Mouse (Mus musculus): ENCODE results near the gene Gm7879.
"Not testable (repeated sequence)": the region's sequence is repeated elsewhere in the genome, so short reads cannot be mapped to it uniquely, and the experiment has no call there.

Gm7879 gene

DNA sequence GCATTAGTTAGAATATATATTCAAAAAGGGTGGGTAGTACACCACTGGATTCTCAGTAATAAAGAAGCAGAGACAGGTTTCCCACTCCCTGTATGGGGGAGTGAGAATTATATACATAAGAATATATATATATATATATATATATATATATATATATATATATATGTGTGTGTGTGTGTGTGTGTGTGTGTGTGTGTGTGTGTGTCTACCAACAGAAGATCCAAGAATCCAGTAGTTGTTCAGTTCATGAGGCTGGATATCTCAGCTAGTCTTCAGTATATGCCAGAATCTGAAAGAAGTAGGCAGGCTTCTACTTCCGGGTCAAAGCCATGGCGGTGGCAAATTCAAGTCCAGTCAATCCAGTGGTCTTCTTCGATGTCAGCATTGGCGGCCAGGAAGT lies at the start of gene Gm7879:
Gm7879 (plus strand) TSS at position 301 of the 400 bp plus-strand sequence.
- not testable (repeated sequence) for DNase-seq (ENCODE audit: low read depth)

GRCm38 (mm10) chr5:43863642-43864041 lies 49.3 kb upstream of the Gm7879 start:
- no peak for DNase-seq (ENCODE audit: low read depth)

- DNase-seq (ENCODE audit: low read depth): no peak
Observed at GRCm38 (mm10) chr5:43865316-43865715, 47.6 kb upstream of the Gm7879 start.

GRCm38 (mm10) chr5:43868253-43868652 lies 44.7 kb upstream of the Gm7879 start, which contains the start of gene Cd38:
Gene Cd38, plus strand, starts transcription at chr5:43868553.
- DNase-seq (ENCODE audit: low read depth): no peak

DNA sequence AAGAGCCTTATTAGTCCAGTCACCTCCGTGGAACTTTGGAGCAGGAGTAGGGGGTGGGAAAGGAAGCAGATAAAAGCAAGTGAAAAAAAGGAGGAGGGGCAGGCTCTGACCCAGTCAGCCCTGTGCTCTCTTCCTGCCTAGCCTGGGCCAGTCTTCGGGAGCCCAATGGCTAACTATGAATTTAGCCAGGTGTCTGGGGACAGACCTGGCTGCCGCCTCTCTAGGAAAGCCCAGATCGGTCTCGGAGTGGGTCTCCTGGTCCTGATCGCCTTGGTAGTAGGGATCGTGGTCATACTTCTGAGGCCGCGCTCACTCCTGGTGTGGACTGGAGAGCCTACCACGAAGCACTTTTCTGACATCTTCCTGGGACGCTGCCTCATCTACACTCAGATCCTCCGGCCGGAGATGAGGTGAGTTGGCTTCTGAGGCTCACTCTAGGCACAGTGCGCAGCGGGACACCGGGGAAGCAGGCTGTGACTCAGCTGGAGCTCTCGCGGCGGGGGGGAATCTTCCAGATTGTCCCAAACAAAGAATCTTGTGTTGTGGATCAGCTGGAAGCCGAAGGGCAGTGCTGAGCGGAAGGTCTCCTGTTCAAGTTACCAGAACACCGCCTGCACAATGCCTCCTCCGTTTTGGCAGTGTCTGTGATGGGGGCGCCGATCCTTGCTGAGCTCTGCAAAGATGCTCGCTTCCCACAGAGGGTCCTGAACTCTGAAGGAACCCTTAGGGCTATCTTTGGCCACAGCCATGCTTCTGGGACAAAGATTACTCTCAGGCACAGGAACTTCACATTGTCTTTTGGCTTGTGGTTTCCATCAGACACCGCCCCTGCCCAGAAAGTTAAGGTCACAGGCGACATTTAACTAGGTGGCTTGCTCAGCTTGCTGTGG lies 44.0 kb upstream of the Gm7879 start:
- DNase-seq (ENCODE audit: low read depth): no peak

- no peak for DNase-seq (ENCODE audit: low read depth)
Observed at GRCm38 (mm10) chr5:43871845-43872244, 41.1 kb upstream of the Gm7879 start.

GRCm38 (mm10) chr5:43872652-43873051 lies 40.3 kb upstream of the Gm7879 start:
- DNase-seq (ENCODE audit: low read depth): no peak

- DNase-seq (ENCODE audit: low read depth): no peak
Observed at GRCm38 (mm10) chr5:43882034-43882433, 30.9 kb upstream of the Gm7879 start.

- DNase-seq (ENCODE audit: low read depth): peak; percentile 22
Observed at GRCm38 (mm10) chr5:43885060-43885820, 27.7 kb upstream of the Gm7879 start.

DNA sequence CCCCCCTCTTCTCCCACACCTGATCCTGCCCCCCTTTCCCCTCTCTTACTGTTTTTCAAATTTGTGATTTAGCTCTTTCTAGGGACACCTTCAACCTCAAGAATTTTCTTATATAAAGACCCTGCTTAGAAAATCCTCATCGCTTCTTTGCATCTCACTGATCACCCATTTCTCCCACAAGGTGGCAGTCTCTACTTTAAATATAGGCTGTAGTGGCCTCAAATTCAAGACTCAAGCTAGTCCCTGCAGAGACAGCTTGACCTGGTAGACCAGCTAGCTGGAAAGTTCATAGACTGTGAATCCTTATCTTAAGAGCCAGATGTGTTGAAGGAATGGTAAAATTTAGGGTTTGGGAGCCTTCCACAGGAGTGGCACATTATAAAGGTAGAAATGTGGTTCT lies 20.6 kb upstream of the Gm7879 start:
- no peak for DNase-seq (ENCODE audit: low read depth)

GRCm38 (mm10) chr5:43894113-43894512 lies 18.8 kb upstream of the Gm7879 start:
- peak; percentile 46 for DNase-seq (ENCODE audit: low read depth)

DNA sequence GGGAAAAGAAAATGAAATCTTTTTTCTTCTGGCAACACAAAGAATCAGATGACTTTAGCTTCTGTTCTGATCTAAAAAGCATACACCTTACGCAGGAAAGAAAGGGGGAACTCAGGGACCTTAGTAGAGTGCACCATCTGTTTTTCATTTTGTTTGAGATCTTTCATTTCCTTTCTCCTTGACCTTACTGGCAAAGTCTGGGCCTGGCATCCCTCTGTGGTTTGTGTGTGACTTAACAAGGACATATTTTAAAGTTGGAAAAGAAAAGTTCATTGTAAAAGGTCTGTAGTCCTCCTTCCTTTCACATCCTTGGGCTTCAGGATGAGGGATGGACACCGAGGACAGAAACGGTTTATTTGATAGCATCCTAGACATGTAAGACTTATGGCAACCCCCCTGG lies 17.0 kb upstream of the Gm7879 start:
- DNase-seq (ENCODE audit: low read depth): no peak

- DNase-seq (ENCODE audit: low read depth): no peak
Observed at GRCm38 (mm10) chr5:43904685-43905084, 8.3 kb upstream of the Gm7879 start.

- DNase-seq (ENCODE audit: low read depth): no peak
Observed at GRCm38 (mm10) chr5:43909213-43909612, 3.7 kb upstream of the Gm7879 start.

DNA sequence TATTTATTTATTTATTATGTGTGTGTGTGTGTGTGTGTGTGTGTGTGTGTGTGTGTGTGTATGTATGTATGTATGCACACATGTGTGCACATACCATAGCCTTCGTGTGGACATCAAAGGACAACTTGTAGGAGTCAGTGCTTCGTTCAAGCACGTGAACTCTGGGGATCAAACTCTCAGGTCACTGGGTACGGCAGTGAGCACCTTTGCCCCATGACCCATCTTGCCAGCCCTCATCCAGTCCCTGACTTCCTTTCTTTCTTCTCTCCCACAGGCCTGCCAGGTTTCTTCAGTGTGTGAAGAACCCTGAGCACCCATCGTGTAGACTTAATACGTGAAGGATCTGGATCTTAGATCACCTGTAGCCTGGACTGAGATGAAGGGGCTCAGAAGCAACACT lies 2.9 kb upstream of the Gm7879 start:
- no peak for DNase-seq (ENCODE audit: low read depth)

GRCm38 (mm10) chr5:43915261-43915886 lies 2.4 kb downstream of the Gm7879 start:
- no peak for DNase-seq (ENCODE audit: low read depth)

- no peak for DNase-seq (ENCODE audit: low read depth)
Observed at GRCm38 (mm10) chr5:43921877-43922276, 8.9 kb downstream of the Gm7879 start.

DNA sequence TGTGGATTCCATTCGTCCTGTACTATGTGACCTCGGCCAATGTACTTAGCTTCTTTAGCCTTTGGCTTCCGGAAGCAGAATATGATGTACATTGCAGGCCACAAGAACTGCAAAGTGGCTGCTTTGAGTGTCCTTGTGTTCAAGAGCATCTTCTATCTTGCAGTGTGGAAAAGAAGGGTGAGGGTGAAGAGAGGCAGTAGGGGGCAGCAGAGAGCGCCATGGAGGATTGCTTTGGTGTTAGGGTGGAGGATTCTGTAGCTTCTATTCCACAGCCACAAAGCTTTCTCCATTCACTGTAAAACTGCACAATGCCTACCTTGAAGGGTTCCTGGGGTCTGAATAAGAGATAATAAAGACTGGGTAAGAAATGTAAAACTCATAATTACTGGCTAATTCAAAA lies 11.0 kb downstream of the Gm7879 start:
- no peak for DNase-seq (ENCODE audit: low read depth)

GRCm38 (mm10) chr5:43927729-43928128 lies 14.8 kb downstream of the Gm7879 start:
- DNase-seq (ENCODE audit: low read depth): no peak

- no peak for DNase-seq (ENCODE audit: low read depth)
Observed at GRCm38 (mm10) chr5:43933269-43933668, 20.3 kb downstream of the Gm7879 start.

GRCm38 (mm10) chr5:43947330-43947977 lies 34.5 kb downstream of the Gm7879 start:
- DNase-seq (ENCODE audit: low read depth): peak; percentile 6

DNA sequence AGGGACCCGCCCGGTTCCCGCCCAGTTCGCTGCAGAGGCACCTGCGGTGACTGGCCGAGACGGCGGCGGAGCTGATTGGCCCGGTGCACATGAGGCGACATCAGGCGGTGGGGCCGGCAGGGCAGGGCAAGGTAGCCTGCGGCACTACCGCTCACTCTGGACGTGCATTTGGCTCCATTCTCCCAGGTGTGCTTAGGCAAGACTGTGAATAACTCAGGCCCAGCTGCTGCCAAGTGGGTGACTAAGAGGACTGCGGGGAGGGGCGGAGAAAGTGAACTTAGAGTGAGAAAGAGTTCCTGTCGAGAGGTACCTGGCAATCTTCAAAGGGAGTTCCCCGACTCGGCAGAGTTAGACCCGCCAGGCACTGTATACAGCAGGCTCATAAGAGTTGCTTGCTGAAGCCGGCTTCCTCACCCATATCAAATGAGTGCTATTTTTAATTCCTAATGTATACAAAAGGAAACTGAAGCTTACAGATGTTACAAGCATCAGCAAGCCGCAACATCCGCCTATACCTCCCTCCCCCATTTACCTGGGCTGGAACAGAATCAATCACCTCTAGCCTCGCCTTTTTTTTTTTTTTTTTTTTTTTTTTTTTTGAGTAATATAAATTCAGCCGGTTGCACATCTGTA lies 35.3 kb downstream of the Gm7879 start:
- peak; percentile 32 for DNase-seq (ENCODE audit: low read depth)
